Mouse (Mus musculus): Measurements from ENCODE around the gene Gpr18.

Gpr18 gene

DNA sequence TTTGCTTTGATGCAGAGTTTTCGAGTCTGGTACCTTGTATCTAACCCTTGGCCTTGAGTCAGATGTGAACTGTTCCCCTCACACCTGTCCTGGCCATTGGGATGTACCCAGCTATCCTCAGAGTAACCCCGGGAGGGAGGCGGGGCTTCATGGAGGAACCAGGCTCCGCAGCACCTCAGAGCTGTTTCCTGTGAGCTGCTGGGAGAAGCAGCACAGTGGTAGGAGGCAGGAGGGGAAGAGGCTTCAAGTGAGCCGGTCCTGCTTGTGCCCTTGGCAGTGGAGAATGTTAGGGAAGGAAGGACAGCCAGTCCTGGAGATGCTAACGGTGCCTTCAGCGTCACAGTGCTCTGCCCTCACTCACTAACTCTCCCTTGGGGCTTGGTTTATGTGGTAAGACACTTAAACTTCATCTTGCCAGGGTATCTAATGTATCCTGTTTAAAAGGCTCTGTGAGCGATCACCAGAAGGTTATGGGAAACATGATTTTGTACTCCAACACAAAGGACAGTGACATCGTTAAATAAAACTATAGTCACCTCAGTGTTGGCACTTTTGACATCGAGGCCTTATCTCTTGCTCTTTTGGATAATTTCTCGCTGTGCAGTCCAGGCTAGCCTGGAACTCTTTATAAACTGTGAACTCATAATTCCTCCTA, 22.1 kb upstream of the Gpr18 start:
- Histone ChIP-seq H3K36me3 (ENCODE audit: control insufficient read depth, insufficient read depth, low read length, poor library complexity, severe bottlenecking) (peaks cover 5% of the 10 kb centered on the region; the same call in 1 of the 2 replicates), H3K27me3 (ENCODE audit: control insufficient read depth, insufficient read depth, low read length, poor library complexity, severe bottlenecking) (no peaks in the 10 kb centered on the region)
- DNase-seq (ENCODE audit: low read depth, low spot score), result peak; percentile 68

DNA sequence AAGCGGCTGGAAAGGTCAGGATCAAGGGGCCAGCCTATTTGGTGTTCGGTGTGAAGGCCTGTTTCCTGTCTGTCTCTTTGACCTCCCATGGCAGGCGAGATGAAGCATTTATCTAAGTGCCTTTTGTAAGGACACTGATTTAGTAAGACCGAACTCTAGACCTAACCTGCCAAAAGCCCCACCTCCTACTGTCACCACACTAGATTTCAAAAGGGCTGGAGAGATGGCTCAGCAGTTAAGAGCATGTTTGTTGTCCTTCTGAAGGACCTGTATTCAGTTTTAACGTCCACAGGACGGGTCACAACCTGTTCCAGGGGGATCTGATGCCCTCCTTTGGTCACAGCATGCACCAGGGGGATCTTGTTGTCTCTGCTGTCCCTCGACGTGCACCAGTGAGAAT, 21.3 kb upstream of the Gpr18 start:
- no peak for DNase-seq (ENCODE audit: low read depth, low spot score)
- Histone ChIP-seq H3K27me3 (ENCODE audit: control insufficient read depth, insufficient read depth, low read length, poor library complexity, severe bottlenecking) (no peaks in the 10 kb centered on the region), H3K36me3 (ENCODE audit: control insufficient read depth, insufficient read depth, low read length, poor library complexity, severe bottlenecking) (peaks cover 5% of the 10 kb centered on the region; the same call in 1 of the 2 replicates)

DNA sequence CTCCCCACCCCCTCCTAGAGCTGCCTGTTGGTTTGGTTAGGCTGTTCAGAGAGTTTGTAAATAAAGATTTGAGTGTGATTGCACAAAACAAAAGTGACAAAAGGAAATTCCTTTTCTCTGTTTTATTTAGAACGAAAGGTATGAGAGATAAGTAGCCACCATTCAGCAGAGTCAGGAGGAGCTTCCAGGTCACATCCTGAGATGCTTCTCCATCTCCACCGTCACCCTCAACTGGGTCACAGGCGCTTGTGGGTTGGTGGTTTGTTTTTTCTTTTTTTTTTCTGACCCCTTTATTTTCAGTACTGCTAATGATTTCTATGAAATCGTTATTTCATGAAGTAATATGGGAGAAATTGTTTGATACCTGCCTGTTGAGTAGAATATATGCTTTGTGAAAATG, 20.8 kb upstream of the Gpr18 start:
- H3K36me3 ChIP-seq (ENCODE audit: control insufficient read depth, insufficient read depth, low read length, poor library complexity, severe bottlenecking), result peaks cover 5% of the 10 kb centered on the region; the same call in 1 of the 2 replicates
- no peak for DNase-seq (ENCODE audit: low read depth, low spot score)
- no peaks in the 10 kb centered on the region for H3K27me3 ChIP-seq (ENCODE audit: control insufficient read depth, insufficient read depth, low read length, poor library complexity, severe bottlenecking)

DNA sequence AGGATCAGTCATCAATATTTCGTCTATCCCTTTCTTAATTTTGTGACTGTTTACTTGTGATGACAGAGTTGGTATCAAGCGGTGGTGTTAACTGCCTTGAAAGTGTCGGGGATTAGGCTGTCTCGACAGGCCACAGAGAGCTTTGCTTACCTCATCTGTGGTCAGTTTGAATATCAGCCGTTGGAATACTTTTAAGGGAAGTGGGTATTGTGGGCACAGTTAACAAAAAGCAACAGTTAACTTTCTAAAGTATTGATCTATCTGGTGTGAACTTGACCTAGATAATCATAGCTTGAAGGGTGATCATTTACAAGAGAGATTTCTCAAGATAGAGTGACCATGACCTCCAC, 19.0 kb upstream of the Gpr18 start:
- no peaks in the 10 kb centered on the region for H3K27me3 ChIP-seq (ENCODE audit: control insufficient read depth, insufficient read depth, low read length, poor library complexity, severe bottlenecking)
- peaks cover 5% of the 10 kb centered on the region; the same call in 1 of the 2 replicates for H3K36me3 ChIP-seq (ENCODE audit: control insufficient read depth, insufficient read depth, low read length, poor library complexity, severe bottlenecking)
- DNase-seq (ENCODE audit: low read depth, low spot score), result no peak

GRCm38 (mm10) chr14:121933906-121934596, 18.5 kb upstream of the Gpr18 start:
- no peak for DNase-seq (ENCODE audit: low read depth, low spot score)

GRCm38 (mm10) chr14:121932180-121932579, 16.6 kb upstream of the Gpr18 start:
- peaks cover 5% of the 10 kb centered on the region; the same call in 1 of the 2 replicates for H3K36me3 ChIP-seq (ENCODE audit: control insufficient read depth, insufficient read depth, low read length, poor library complexity, severe bottlenecking)
- DNase-seq (ENCODE audit: low read depth, low spot score), result no peak
- no peaks in the 10 kb centered on the region for H3K27me3 ChIP-seq (ENCODE audit: control insufficient read depth, insufficient read depth, low read length, poor library complexity, severe bottlenecking)

More at GRCm38 (mm10) chr14:121933906-121934596, 18.5 kb upstream of the Gpr18 start:
- Histone ChIP-seq H3K36me3 (ENCODE audit: control insufficient read depth, insufficient read depth, low read length, poor library complexity, severe bottlenecking) (peaks cover 5% of the 10 kb centered on the region; the same call in 1 of the 2 replicates), H3K27me3 (ENCODE audit: control insufficient read depth, insufficient read depth, low read length, poor library complexity, severe bottlenecking) (no peaks in the 10 kb centered on the region)

GRCm38 (mm10) chr14:121931594-121931993, 16.0 kb upstream of the Gpr18 start:
- no peaks in the 10 kb centered on the region for H3K27me3 ChIP-seq (ENCODE audit: control insufficient read depth, insufficient read depth, low read length, poor library complexity, severe bottlenecking)
- peak; percentile 88 for DNase-seq (ENCODE audit: low read depth, low spot score)
- peaks cover 5% of the 10 kb centered on the region; the same call in 1 of the 2 replicates for H3K36me3 ChIP-seq (ENCODE audit: control insufficient read depth, insufficient read depth, low read length, poor library complexity, severe bottlenecking)

GRCm38 (mm10) chr14:121930731-121931383, 15.3 kb upstream of the Gpr18 start:
- DNase-seq (ENCODE audit: low read depth, low spot score), result peak; percentile 79
- Histone ChIP-seq H3K36me3 (ENCODE audit: control insufficient read depth, insufficient read depth, low read length, poor library complexity, severe bottlenecking) (peaks cover 5% of the 10 kb centered on the region; the same call in 1 of the 2 replicates), H3K27me3 (ENCODE audit: control insufficient read depth, insufficient read depth, low read length, poor library complexity, severe bottlenecking) (no peaks in the 10 kb centered on the region)

GRCm38 (mm10) chr14:121929243-121929951, 13.8 kb upstream of the Gpr18 start:
- H3K27me3 ChIP-seq (ENCODE audit: control insufficient read depth, insufficient read depth, low read length, poor library complexity, severe bottlenecking), result no peaks in the 10 kb centered on the region
- peaks cover 7% of the 10 kb centered on the region; the same call in 1 of the 2 replicates for H3K36me3 ChIP-seq (ENCODE audit: control insufficient read depth, insufficient read depth, low read length, poor library complexity, severe bottlenecking)
- peak; percentile 92 for DNase-seq (ENCODE audit: low read depth, low spot score)

DNA sequence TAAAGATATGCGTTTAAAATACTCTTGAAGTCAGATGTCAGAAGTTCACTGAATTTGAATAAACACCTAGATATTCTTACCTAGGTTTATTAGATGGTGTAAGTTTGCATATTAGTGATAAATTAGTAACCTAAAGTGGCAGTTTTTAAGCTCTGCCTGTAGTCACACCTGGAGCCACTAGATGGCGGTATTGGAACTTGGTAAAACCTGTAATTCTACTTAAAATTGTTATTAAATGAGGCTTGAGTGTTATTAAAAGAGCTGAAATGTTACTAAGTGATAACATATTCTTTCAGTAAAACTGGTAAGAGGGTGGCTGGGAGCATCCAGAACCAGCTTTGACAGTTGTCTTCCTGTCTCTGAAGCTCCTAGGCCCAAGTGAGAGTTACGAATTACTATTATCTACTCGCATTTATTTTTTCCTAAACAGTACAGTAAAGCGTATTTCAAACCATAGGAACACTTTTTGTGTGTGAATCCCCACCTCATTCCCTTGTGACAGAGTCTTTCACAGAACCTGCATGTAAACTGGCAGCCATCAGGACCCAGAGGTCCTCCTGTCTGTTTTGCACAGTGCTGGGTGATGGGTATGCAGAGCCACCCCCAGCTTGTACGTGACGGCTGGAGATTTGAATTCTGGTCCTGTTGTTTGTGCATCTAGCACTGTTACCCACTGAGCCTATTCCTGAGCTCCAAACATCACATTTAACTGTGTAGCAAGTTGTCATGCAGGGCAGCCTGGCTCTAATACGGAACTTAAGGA, 13.0 kb upstream of the Gpr18 start:
- peak; percentile 90 for DNase-seq (ENCODE audit: low read depth, low spot score)
- no peaks in the 10 kb centered on the region for H3K27me3 ChIP-seq (ENCODE audit: control insufficient read depth, insufficient read depth, low read length, poor library complexity, severe bottlenecking)

DNA sequence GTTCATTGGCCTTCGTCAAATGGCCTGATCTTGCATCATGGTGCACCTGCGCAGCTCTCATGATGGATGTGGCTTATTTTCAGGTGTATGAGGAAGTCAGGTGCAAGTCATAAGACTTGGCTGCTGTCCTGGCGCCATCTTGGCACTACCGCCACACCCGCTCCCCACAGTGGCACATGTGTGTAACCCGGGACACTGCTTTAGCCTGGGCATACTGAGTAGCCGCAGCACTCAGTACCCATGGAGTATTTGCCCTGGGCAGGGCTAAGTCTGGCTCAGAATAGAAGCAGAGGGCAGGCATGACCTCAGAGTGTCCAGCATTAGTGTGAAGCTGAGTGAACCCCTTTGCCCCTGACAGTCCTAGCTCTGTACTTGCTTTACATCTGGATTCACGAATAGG, 11.9 kb upstream of the Gpr18 start:
- no peak for DNase-seq (ENCODE audit: low read depth, low spot score)
- Histone ChIP-seq H3K27me3 (ENCODE audit: control insufficient read depth, insufficient read depth, low read length, poor library complexity, severe bottlenecking) (no peaks in the 10 kb centered on the region), H3K36me3 (ENCODE audit: control insufficient read depth, insufficient read depth, low read length, poor library complexity, severe bottlenecking) (0 out of 2 replicates have a peak, but pooled peaks cover 2% of the 10 kb centered on the region)

More for the DNA sequence above, 13.0 kb upstream of the Gpr18 start:
- peaks cover 4% of the 10 kb centered on the region; the same call in 1 of the 2 replicates for H3K36me3 ChIP-seq (ENCODE audit: control insufficient read depth, insufficient read depth, low read length, poor library complexity, severe bottlenecking)

- H3K27me3 ChIP-seq (ENCODE audit: control insufficient read depth, insufficient read depth, low read length, poor library complexity, severe bottlenecking), result no peaks in the 10 kb centered on the region
- H3K36me3 ChIP-seq (ENCODE audit: control insufficient read depth, insufficient read depth, low read length, poor library complexity, severe bottlenecking), result 0 out of 2 replicates have a peak, but pooled peaks cover 2% of the 10 kb centered on the region
- no peak for DNase-seq (ENCODE audit: low read depth, low spot score)
Measured at GRCm38 (mm10) chr14:121926901-121927300, 11.3 kb upstream of the Gpr18 start.

DNA sequence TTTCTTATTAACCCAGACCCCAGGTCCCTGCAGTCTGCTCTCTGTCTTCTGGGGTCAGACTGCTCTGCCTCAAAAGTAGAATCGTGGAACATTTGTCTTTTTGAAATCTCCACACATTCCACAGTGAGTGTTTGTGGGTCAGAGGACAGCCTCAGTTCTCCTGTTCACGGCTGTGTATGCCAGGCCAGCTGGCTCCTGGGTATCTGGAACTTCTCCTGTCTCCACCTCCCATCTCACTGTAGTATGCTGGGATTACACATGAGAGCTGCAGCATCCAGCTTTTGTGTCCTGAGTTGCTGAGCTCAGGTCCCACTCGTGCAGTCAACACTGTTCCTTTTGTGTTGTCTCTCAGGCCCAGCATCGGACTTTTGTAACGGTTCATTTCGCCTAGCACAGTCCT, 9.3 kb upstream of the Gpr18 start:
- DNase-seq (ENCODE audit: low read depth, low spot score), result no peak

GRCm38 (mm10) chr14:121922731-121923130, 7.2 kb upstream of the Gpr18 start:
- Histone ChIP-seq H3K36me3 (ENCODE audit: control insufficient read depth, insufficient read depth, low read length, poor library complexity, severe bottlenecking) (0 out of 2 replicates have a peak, but pooled peaks cover 2% of the 10 kb centered on the region), H3K27me3 (ENCODE audit: control insufficient read depth, insufficient read depth, low read length, poor library complexity, severe bottlenecking) (no peaks in the 10 kb centered on the region)
- DNase-seq (ENCODE audit: low read depth, low spot score), result no peak

More for the DNA sequence above, 9.3 kb upstream of the Gpr18 start:
- Histone ChIP-seq H3K27me3 (ENCODE audit: control insufficient read depth, insufficient read depth, low read length, poor library complexity, severe bottlenecking) (no peaks in the 10 kb centered on the region), H3K36me3 (ENCODE audit: control insufficient read depth, insufficient read depth, low read length, poor library complexity, severe bottlenecking) (0 out of 2 replicates have a peak, but pooled peaks cover 2% of the 10 kb centered on the region)
